Mouse (Mus musculus): ENCODE data around the gene Slc31a1. TPM values are rescaled to one million over a fixed set of nuclear protein-coding genes. Genes with fewer than 3 reads are reported as not detected.
A peak's percentile ranks its signal among the peaks of the same experiment; 100 is the strongest.

Gene Slc31a1
- polyA plus RNA-seq, 1 experiment: 20.8 TPM

DNA sequence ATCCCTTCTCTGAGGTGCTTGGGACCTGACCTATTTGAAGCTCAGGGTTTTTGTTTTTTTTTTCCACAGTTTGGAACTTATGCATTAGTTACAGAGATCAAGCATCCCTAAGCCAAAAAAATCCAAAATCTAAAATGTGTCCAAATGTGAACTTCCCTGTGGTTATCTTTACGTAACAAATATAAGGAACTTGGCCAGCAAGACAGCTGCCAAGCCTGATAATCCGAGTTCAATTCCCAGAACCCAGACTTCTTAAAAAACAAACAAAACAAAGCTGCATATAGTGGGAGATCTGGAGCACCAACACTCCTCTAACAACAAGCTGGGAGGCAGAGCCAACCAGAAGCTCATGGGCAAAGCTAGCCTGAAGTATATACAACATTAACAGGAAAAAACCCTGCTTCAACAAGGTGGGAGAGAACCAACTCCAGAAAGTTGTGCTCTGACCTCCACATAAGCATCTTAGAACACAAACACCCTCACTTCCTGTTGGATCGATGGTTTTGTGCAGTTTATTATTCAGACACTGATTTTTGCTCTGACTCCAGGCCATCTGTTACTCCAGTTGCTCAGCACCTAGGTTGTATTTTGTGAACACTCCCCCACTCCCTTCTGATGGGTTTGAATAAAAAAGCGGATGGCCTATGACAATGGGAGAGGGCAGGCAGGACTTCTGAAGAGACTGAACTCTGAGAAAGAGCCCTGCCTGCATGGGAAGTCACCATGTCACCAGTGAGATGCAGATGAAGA, 37.3 kb downstream of the Slc31a1 start:
- Histone ChIP-seq H3K27ac (ENCODE audit: insufficient read depth, low read length) (no peak overlapping the region), H3K27me3 (ENCODE audit: control insufficient read depth, insufficient read depth, low read length) (no peaks in the 10 kb centered on the region), H3K4me3 (replicated peaks; ENCODE audit: insufficient read depth, low read depth, low read length) (no peak overlapping the region), H3K4me1 (ENCODE audit: control insufficient read depth, insufficient read depth, low read length) (no peaks in the 10 kb centered on the region)
- no peak for DNase-seq
- TF ChIP-seq CTCF (IDR thresholded peaks at IDR 0.05; ENCODE audit: borderline replicate concordance, insufficient read depth, low read depth, low read length) (no peak), POLR2A (IDR thresholded peaks at IDR 0.05; ENCODE audit: borderline replicate concordance, insufficient read depth, low read length) (no peak)
- WGBS: 29% methylated on average over 4 of the region's 4 CpGs

- 62% methylated on average over 3 of the region's 3 CpGs for WGBS
- Histone ChIP-seq H3K27ac (ENCODE audit: insufficient read depth, low read length) (no peak overlapping the region), H3K4me3 (replicated peaks; ENCODE audit: insufficient read depth, low read depth, low read length) (no peak overlapping the region), H3K27me3 (ENCODE audit: control insufficient read depth, insufficient read depth, low read length) (no peaks in the 10 kb centered on the region), H3K4me1 (ENCODE audit: control insufficient read depth, insufficient read depth, low read length) (no peaks in the 10 kb centered on the region)
- DNase-seq: no peak
- TF ChIP-seq CTCF (IDR thresholded peaks at IDR 0.05; ENCODE audit: borderline replicate concordance, insufficient read depth, low read depth, low read length): no peak
- no peak for TF ChIP-seq POLR2A (IDR thresholded peaks at IDR 0.05; ENCODE audit: borderline replicate concordance, insufficient read depth, low read length)
Observed at GRCm38 (mm10) chr4:62398956-62399355, 38.4 kb downstream of the Slc31a1 start.

- Histone ChIP-seq H3K4me3 (replicated peaks; ENCODE audit: insufficient read depth, low read depth, low read length) (no peak overlapping the region), H3K4me1 (ENCODE audit: control insufficient read depth, insufficient read depth, low read length) (peaks cover 4% of the 10 kb centered on the region; the same call in 1 of the 2 replicates), H3K27ac (ENCODE audit: insufficient read depth, low read length) (no peak overlapping the region), H3K27me3 (ENCODE audit: control insufficient read depth, insufficient read depth, low read length) (no peaks in the 10 kb centered on the region)
- WGBS: 49% methylated on average over 4 of the region's 4 CpGs
- no peak for TF ChIP-seq CTCF (IDR thresholded peaks at IDR 0.05; ENCODE audit: borderline replicate concordance, insufficient read depth, low read depth, low read length)
- TF ChIP-seq POLR2A (IDR thresholded peaks at IDR 0.05; ENCODE audit: borderline replicate concordance, insufficient read depth, low read length): no peak
- no peak for DNase-seq
Observed at GRCm38 (mm10) chr4:62406133-62406532, 45.6 kb downstream of the Slc31a1 start.

GRCm38 (mm10) chr4:62407730-62408582, 47.4 kb downstream of the Slc31a1 start:
- peak; percentile 47 for TF ChIP-seq CTCF (IDR thresholded peaks at IDR 0.05; ENCODE audit: borderline replicate concordance, insufficient read depth, low read depth, low read length)
- no peak for TF ChIP-seq POLR2A (IDR thresholded peaks at IDR 0.05; ENCODE audit: borderline replicate concordance, insufficient read depth, low read length)
- H3K27ac ChIP-seq (ENCODE audit: insufficient read depth, low read length): peak overlapping the region; percentile 35; the same call in 1 of the 2 replicates
- H3K4me1 ChIP-seq (ENCODE audit: control insufficient read depth, insufficient read depth, low read length): peaks cover 4% of the 10 kb centered on the region; the same call in 1 of the 2 replicates
- H3K27me3 ChIP-seq (ENCODE audit: control insufficient read depth, insufficient read depth, low read length): no peaks in the 10 kb centered on the region
- peak overlapping the region; percentile 78 for H3K4me3 ChIP-seq (replicated peaks; ENCODE audit: insufficient read depth, low read depth, low read length)
- under 1% methylated on average over 35 of the region's 35 CpGs for WGBS
- DNase-seq: peak; percentile 64 to 65

DNA sequence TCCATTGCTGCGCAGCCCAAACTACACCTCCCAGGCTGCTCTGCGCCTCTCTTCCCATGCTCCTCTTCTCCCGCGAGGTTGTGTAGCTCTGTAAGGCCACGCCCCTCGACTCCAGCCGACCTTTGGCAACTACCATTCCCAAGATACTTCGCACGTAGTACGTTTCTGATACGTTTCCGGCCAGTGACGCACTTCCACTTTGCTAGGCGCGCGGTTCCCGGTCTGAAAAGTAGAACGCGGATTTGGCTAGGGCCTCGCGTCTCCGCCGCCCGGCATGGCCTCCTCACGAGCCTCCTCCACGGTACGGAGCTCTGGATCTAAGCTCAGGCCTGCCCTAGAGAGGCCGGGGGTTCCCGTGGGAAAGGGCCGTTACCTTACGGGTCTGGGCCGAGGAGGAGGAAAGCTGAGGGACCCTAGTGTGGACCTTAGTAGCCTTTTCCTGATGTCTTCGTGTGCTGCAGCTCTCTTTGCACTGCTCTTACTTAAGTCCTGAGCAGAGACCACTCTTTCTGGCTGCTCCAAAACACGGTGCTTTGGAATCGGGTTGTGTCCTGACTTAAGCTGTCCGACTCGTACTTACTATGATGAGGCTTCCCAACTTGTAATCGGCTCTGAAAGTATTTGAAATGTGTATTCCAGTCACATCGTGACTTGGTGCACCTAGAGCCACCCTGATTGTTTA, 48.2 kb downstream of the Slc31a1 start, which contains the start of the genes Cdc26 and Prpf4:
Cdc26 (minus strand) TSS at position 42 of the 682 bp plus-strand sequence.
Prpf4 (plus strand) TSS at position 197 of the 682 bp plus-strand sequence.
- H3K27me3 ChIP-seq (ENCODE audit: control insufficient read depth, insufficient read depth, low read length): no peaks in the 10 kb centered on the region
- TF ChIP-seq POLR2A (IDR thresholded peaks at IDR 0.05; ENCODE audit: borderline replicate concordance, insufficient read depth, low read length): peak; percentile 72; the same call in 1 of the 2 replicates
- TF ChIP-seq CTCF (IDR thresholded peaks at IDR 0.05; ENCODE audit: borderline replicate concordance, insufficient read depth, low read depth, low read length): no peak
- peak within 1 kb of the TSS; percentile 78 for H3K4me3 ChIP-seq (replicated peaks; ENCODE audit: insufficient read depth, low read depth, low read length)
- peaks cover 4% of the 10 kb centered on the region; the same call in 1 of the 2 replicates for H3K4me1 ChIP-seq (ENCODE audit: control insufficient read depth, insufficient read depth, low read length)
- DNase-seq: peak; percentile 97 to 99
- WGBS: under 1% methylated on average over 39 of the region's 39 CpGs
- H3K27ac ChIP-seq (ENCODE audit: insufficient read depth, low read length): peak within 1 kb of the TSS; percentile 61

DNA sequence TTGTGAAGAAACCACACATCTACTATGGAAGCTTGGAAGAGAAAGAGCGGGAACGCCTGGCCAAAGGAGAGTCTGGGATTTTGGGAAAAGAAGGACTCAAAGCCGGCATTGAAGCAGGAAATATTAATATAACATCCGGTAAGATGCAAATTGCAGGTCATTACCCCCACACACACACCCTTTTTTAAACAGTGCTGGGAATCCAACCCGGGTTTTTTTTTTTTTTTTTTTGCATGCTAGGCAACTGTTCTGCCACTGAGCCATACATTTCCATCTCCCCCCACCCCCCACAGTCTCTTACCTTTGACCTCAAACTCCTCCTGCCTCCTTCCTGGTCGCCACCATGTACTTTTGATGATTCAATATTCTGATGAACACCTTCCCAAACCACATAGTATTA, 49.1 kb downstream of the Slc31a1 start:
- no peak for DNase-seq
- TF ChIP-seq POLR2A (IDR thresholded peaks at IDR 0.05; ENCODE audit: borderline replicate concordance, insufficient read depth, low read length): no peak
- TF ChIP-seq CTCF (IDR thresholded peaks at IDR 0.05; ENCODE audit: borderline replicate concordance, insufficient read depth, low read depth, low read length): no peak
- H3K4me1 ChIP-seq (ENCODE audit: control insufficient read depth, insufficient read depth, low read length): peaks cover 4% of the 10 kb centered on the region; the same call in 1 of the 2 replicates
- H3K27me3 ChIP-seq (ENCODE audit: control insufficient read depth, insufficient read depth, low read length): no peaks in the 10 kb centered on the region
- H3K4me3 ChIP-seq (replicated peaks; ENCODE audit: insufficient read depth, low read depth, low read length): peak overlapping the region; percentile 78
- WGBS: 19% methylated on average over 6 of the region's 6 CpGs
- H3K27ac ChIP-seq (ENCODE audit: insufficient read depth, low read length): no peak overlapping the region

DNA sequence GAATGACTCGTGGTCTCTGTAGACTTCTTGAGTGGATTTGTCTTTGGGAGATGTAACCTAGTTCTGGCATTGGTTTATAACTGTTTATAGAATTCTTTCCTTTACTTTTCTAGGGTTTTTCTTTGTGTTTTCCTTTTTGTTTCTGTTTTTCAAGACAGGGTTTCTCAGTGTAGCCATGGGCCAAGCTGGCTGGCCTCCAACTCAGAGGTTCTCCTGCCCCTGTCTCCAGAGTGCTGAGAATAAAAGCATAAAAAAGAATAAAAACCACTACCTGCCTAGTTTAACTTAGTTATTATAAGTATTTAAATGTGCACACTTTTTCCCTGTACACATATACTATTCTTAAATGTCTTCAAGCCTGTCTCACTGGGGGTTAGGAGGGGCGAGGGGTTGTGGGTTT, 49.8 kb downstream of the Slc31a1 start:
- TF ChIP-seq CTCF (IDR thresholded peaks at IDR 0.05; ENCODE audit: borderline replicate concordance, insufficient read depth, low read depth, low read length) (no peak), POLR2A (IDR thresholded peaks at IDR 0.05; ENCODE audit: borderline replicate concordance, insufficient read depth, low read length) (no peak)

More for the DNA sequence above, 49.8 kb downstream of the Slc31a1 start:
- no peaks in the 10 kb centered on the region for H3K27me3 ChIP-seq (ENCODE audit: control insufficient read depth, insufficient read depth, low read length)
- DNase-seq: no peak
- peaks cover 4% of the 10 kb centered on the region; the same call in 1 of the 2 replicates for H3K4me1 ChIP-seq (ENCODE audit: control insufficient read depth, insufficient read depth, low read length)
- WGBS: 76% methylated on average over 2 of the region's 2 CpGs
- H3K27ac ChIP-seq (ENCODE audit: insufficient read depth, low read length): no peak overlapping the region
- no peak overlapping the region for H3K4me3 ChIP-seq (replicated peaks; ENCODE audit: insufficient read depth, low read depth, low read length)
